Mouse (Mus musculus) limb, embryonic 12.5 days (tissue): ENCODE data around the gene Ccdc51. TPM values are rescaled to one million over a fixed set of nuclear protein-coding genes. Genes with fewer than 3 reads are reported as not detected.
A peak's percentile ranks its signal among the peaks of the same experiment; 100 is the strongest.

Source experiments
- ATAC-seq: fragments of 200-750 bp; cut with Nextera tagmentation; 2 replicates; pipeline ENCODE4 v1.8.0; 2017; ENCODE audit warnings: low read depth, moderate TSS enrichment; ENCODE audit not compliant: insufficient number of reproducible peaks, insufficient read depth, low FRiP score, low TSS enrichment
- H3K27ac ChIP-seq: fragments of 300-500 bp; sonication (generic); 2 replicates; pipeline ENCODE4 v1.5.1; 2016; ENCODE audit warnings: mild to moderate bottlenecking, moderate library complexity
- H3K27me3 ChIP-seq: fragments of 300-500 bp; sonication (generic); 2 replicates; pipeline ENCODE4 v1.6.1; 2016; ENCODE audit warnings: mild to moderate bottlenecking, moderate library complexity
- H3K36me3 ChIP-seq: fragments of 300-500 bp; sonication (generic); 2 replicates; pipeline ENCODE4 v1.6.1; 2016; ENCODE audit warnings: mild to moderate bottlenecking, moderate library complexity
- H3K4me1 ChIP-seq: fragments of 300-500 bp; sonication (generic); replicated peaks from 2 replicates; pipeline ENCODE4 v1.6.1; 2016
- H3K4me2 ChIP-seq: fragments of 300-500 bp; sonication (generic); 2 replicates; pipeline ENCODE4 v1.6.1; 2016; ENCODE audit warnings: mild to moderate bottlenecking, moderate library complexity
- H3K4me3 ChIP-seq: fragments of 300-500 bp; sonication (generic); replicated peaks from 2 replicates; pipeline ENCODE4 v1.5.1; 2016; ENCODE audit warnings: mild to moderate bottlenecking
- H3K9ac ChIP-seq: fragments of 300-500 bp; sonication (generic); replicated peaks from 2 replicates; pipeline ENCODE4 v1.6.1; 2016; ENCODE audit warnings: mild to moderate bottlenecking, moderate library complexity
- H3K9me3 ChIP-seq: fragments of 300-500 bp; sonication (generic); 2 replicates; pipeline ENCODE4 v1.6.1; 2016; ENCODE audit warnings: mild to moderate bottlenecking, moderate library complexity
- WGBS: fragments of 180-500 bp; shearing (Covaris S2); methylation state at CpG from one replicate; pipeline ENCODE4 v1.1.7; 2016; 5-methylcytosine and 5-hydroxymethylcytosine counted together
- polyA plus RNA-seq: library from polyadenylated mRNA; unstranded; fragments of >200 nt; fragmentation: Nextera tagmentation; extraction: Ambion mirVana; gene quantifications from 2 replicates; pipeline ENCODE4 v1.2.1, GENCODE M21; 2016

Ccdc51 gene
- polyA plus RNA-seq, 1 experiment from 2014 or later = 12.8 TPM

DNA sequence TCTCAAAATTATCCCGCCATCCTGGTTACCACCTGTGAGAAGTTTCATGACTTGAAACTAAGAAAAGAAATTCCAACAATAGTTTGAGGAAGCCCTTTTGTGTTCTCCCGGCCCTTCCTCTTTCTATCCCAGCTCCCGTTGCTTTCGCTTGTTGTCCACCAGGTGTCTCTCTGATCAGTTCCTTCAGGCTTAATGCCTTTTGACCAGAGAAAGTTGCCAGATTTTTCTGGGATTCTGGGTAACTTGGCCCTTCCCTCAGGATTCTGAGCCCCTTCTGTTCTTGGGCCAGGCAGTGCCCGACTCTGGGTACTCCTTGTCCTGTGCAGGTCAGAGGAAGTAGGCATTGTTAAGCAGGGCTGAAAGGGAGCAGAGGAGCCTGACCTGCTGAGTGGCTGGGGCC, 5.7 kb downstream of the Ccdc51 start:
- H3K27ac ChIP-seq = no peak overlapping the region
- no peaks in the 10 kb centered on the region for H3K27me3 ChIP-seq
- no peaks in the 10 kb centered on the region for H3K9me3 ChIP-seq
- peaks cover 15% of the 10 kb centered on the region for H3K4me1 ChIP-seq
- 22% methylated on average over 5 of the region's 5 CpGs for WGBS
- no peak for ATAC-seq
- H3K36me3 ChIP-seq = peaks cover 37% of the 10 kb centered on the region
- H3K9ac ChIP-seq = no peak overlapping the region
- H3K4me2 ChIP-seq = no peak overlapping the region
- no peak overlapping the region for H3K4me3 ChIP-seq

DNA sequence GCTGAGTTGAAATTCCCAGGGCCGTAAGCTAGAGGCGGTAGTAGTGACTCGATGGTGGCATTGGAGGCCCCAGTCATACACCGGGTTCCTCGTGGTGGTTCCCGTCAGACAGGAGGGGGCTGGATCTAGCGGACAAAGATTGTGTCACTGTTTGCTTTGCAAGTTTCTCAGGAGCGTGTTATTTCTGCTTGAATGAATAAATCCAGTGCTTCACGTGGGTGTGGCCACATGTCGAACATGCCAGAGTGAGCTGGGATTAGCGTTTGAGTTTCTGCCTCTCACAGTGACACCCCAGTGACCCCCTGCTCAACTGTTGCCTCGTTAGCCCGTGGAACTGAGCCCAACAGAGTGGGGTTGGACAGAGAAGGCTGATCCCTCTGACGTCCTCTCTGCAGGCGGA, 8.2 kb downstream of the Ccdc51 start:
- H3K4me2 ChIP-seq = no peak overlapping the region
- ATAC-seq = no peak
- H3K4me3 ChIP-seq = no peak overlapping the region
- H3K9ac ChIP-seq = no peak overlapping the region
- no peak overlapping the region for H3K27ac ChIP-seq
- peaks cover 20% of the 10 kb centered on the region for H3K4me1 ChIP-seq
- 82% methylated on average over 15 of the region's 15 CpGs for WGBS
- no peaks in the 10 kb centered on the region for H3K9me3 ChIP-seq
- peaks cover 37% of the 10 kb centered on the region for H3K36me3 ChIP-seq
- H3K27me3 ChIP-seq = no peaks in the 10 kb centered on the region

DNA sequence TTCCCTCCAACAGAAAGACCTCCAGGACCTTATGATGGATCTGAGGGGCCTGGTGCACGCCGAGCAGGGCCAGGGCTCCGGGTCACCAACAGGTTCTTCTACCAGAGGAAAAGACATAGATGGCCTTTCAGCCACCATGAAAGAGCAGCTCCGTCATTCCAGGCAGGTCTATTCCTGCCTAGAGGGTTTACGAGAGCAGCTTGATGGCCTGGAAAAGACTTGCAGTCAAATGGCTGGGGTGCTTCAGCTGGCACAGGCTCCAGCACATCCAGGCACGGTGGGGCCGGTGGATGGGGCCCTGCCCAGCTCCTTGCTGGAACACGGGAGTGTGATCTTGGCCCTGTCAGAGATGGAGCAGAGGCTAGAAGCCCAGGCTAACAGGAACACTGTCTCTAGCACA, 9.5 kb downstream of the Ccdc51 start:
- 81% methylated on average over 8 of the region's 8 CpGs for WGBS
- peaks cover 37% of the 10 kb centered on the region for H3K36me3 ChIP-seq
- H3K9ac ChIP-seq = no peak overlapping the region
- H3K4me3 ChIP-seq = no peak overlapping the region
- peaks cover 28% of the 10 kb centered on the region for H3K4me1 ChIP-seq
- H3K4me2 ChIP-seq = no peak overlapping the region
- H3K27ac ChIP-seq = no peak overlapping the region
- ATAC-seq = no peak
- no peaks in the 10 kb centered on the region for H3K9me3 ChIP-seq
- no peaks in the 10 kb centered on the region for H3K27me3 ChIP-seq

GRCm38 (mm10) chr9:109092799-109093198, 10.5 kb downstream of the Ccdc51 start:
- H3K36me3 ChIP-seq = peaks cover 37% of the 10 kb centered on the region
- H3K4me2 ChIP-seq = no peak overlapping the region
- no peaks in the 10 kb centered on the region for H3K27me3 ChIP-seq
- peaks cover 35% of the 10 kb centered on the region for H3K4me1 ChIP-seq
- ATAC-seq = no peak
- H3K9me3 ChIP-seq = no peaks in the 10 kb centered on the region
- H3K27ac ChIP-seq = no peak overlapping the region
- H3K4me3 ChIP-seq = no peak overlapping the region
- no peak overlapping the region for H3K9ac ChIP-seq
- 59% methylated on average over 6 of the region's 6 CpGs for WGBS

- no peaks in the 10 kb centered on the region for H3K27me3 ChIP-seq
- peaks cover 39% of the 10 kb centered on the region for H3K36me3 ChIP-seq
- peaks cover 42% of the 10 kb centered on the region for H3K4me1 ChIP-seq
- peak overlapping the region; percentile 97 for H3K9ac ChIP-seq
- no peaks in the 10 kb centered on the region for H3K9me3 ChIP-seq
- 12% methylated on average over 11 of the region's 11 CpGs for WGBS
- ATAC-seq = no peak
- H3K4me2 ChIP-seq = peak overlapping the region; percentile 93
- H3K27ac ChIP-seq = peak overlapping the region; percentile 100
- peak overlapping the region; percentile 77 for H3K4me3 ChIP-seq
Observed at GRCm38 (mm10) chr9:109093786-109094552, 11.7 kb downstream of the Ccdc51 start.

DNA sequence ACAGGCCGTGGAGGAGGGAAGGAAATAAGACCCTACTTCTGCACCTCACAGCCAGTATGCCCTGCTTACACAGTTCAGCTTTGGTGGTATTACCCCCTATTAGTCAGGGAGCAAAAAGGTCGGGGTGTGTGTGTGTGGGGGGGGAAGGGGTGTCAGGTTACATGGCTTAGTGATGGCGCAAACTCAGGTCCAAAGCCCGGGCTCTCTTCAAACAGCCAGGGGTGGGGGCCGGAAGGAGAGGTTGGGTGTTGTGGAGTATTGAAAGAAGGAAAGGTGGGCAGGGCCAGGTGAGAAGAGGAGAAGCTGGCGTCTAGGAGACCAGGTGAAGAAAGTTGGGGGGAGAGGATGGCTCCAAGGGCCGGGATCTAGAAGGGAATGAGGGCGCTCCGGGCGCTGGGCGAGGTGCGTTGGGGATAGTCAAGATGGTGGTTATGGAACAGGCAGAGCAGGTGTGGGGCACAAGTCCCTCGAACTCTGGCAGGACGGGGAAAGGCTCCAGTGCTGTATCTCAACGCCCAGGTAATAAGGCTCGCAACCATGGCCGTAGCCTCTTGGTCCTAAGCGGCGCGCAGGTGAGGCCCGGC, 12.4 kb downstream of the Ccdc51 start:
- peaks cover 39% of the 10 kb centered on the region for H3K36me3 ChIP-seq
- H3K27ac ChIP-seq = peak overlapping the region; percentile 100
- H3K4me2 ChIP-seq = peak overlapping the region; percentile 93
- H3K9ac ChIP-seq = peak overlapping the region; percentile 97
- H3K4me1 ChIP-seq = peaks cover 48% of the 10 kb centered on the region
- H3K9me3 ChIP-seq = no peaks in the 10 kb centered on the region
- H3K27me3 ChIP-seq = no peaks in the 10 kb centered on the region
- ATAC-seq = peak; percentile 49
- H3K4me3 ChIP-seq = peak overlapping the region; percentile 77
- 2% methylated on average over 21 of the region's 21 CpGs for WGBS

DNA sequence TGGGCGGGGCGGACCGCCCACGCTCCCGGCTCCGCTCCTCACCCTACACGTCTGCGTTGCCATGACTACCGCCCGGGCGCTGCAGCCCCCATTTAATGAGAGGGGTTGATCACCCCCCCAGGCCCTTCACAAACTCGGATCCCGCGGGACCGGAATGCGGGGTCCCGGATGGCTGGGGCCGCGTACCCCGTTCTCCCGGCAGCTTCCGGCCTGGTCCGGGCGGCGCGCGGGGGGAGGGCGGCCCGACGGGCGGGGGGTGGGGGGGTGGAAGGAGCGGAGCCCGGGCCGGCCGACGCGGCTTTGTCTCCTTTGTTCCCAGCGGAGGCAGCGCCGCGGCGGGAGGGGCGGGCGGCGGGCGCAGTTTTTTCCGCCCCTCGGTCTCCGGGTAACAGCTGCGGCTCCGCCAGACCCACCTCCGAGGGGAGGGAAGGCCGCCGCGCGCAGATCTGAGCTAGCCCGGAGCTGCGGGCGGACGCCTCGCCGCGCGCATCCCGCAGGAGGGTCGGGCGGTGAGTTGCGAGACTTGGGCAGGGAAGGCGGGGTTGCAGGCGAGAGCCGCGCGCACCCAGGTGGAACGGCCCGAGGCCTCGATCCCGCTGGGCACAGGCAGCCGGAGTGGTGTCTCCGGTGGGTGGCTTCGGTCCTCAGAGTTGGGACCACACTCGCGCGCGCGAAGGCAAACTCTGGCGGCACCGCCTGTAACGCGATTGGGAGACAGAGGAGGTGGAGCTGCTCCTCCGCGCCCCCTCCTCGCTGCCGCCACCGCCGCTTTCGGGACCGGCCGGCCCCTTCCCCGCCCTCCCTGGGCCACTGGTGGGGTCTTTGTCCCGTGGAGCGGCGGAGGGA, 13.1 kb downstream of the Ccdc51 start, which contains the start of gene Plxnb1:
Gene Plxnb1, plus strand, starts transcription at position 253 of the 846 bp plus-strand sequence.
- Histone ChIP-seq H3K36me3 (peaks cover 41% of the 10 kb centered on the region), H3K4me2 (peak within 1 kb of the TSS; percentile 93), H3K9ac (peak within 1 kb of the TSS; percentile 97), H3K9me3 (no peaks in the 10 kb centered on the region), H3K4me1 (peaks cover 50% of the 10 kb centered on the region), H3K4me3 (peak within 1 kb of the TSS; percentile 77), H3K27me3 (no peaks in the 10 kb centered on the region), H3K27ac (peak within 1 kb of the TSS; percentile 100)
- peak; percentile 40 for ATAC-seq
- WGBS = under 1% methylated on average over 84 of the region's 102 CpGs

DNA sequence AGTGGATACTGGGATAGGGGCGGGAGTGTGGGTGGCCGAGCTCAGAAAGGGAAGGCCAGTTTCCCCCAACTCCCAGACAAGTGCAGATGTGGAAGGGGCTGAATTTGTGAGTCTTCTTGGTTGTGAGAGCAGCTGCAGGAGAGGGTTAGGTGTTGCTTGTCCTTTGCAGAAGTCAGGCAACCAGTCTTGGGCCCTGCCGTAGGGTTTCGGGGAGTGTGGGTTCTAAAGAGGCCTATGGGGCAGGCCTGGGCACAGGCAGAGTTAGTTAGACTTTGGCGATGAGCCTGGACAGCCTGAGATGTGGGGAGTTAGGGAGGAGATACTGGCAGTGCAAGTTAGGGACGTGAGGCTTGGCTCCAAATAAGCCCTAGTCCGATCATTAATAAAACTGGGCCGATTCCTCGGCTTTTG, 14.0 kb downstream of the Ccdc51 start:
- H3K4me1 ChIP-seq = peaks cover 50% of the 10 kb centered on the region
- H3K36me3 ChIP-seq = peaks cover 41% of the 10 kb centered on the region
- peak overlapping the region; percentile 93 for H3K4me2 ChIP-seq
- H3K27me3 ChIP-seq = no peaks in the 10 kb centered on the region
- ATAC-seq = no peak
- peak overlapping the region; percentile 97 for H3K9ac ChIP-seq
- peak overlapping the region; percentile 100 for H3K27ac ChIP-seq
- no peaks in the 10 kb centered on the region for H3K9me3 ChIP-seq
- H3K4me3 ChIP-seq = peak overlapping the region; percentile 77
- 19% methylated on average over 9 of the region's 9 CpGs for WGBS

- peak overlapping the region; percentile 93 for H3K4me2 ChIP-seq
- 25% methylated on average over 6 of the region's 6 CpGs for WGBS
- H3K27me3 ChIP-seq = no peaks in the 10 kb centered on the region
- ATAC-seq = no peak
- peak overlapping the region; percentile 77 for H3K4me3 ChIP-seq
- peak overlapping the region; percentile 100 for H3K27ac ChIP-seq
- H3K4me1 ChIP-seq = peaks cover 50% of the 10 kb centered on the region
- peak overlapping the region; percentile 97 for H3K9ac ChIP-seq
- H3K9me3 ChIP-seq = no peaks in the 10 kb centered on the region
- H3K36me3 ChIP-seq = peaks cover 40% of the 10 kb centered on the region
Observed at GRCm38 (mm10) chr9:109096856-109097255, 14.6 kb downstream of the Ccdc51 start.

DNA sequence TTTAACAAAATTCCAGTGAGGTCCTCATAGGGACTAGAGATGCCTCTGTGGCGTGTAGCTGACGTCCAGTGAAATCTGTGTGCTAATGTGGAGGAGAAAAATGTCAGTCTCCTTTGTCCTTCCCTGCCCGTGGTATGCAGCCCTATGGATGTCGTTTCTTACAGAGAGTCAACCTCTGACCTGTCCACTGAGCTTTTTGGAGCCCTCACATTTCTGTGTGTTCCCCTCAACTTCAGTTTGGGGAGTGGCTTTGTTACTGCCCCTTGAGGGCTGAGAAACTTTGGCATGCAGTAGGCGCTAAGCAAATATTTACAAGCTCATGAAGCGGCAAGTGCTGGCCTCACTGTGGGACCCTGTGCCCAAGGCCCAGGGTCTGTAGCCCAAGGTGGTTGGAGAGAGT, 15.0 kb downstream of the Ccdc51 start:
- peak overlapping the region; percentile 93 for H3K4me2 ChIP-seq
- H3K9me3 ChIP-seq = no peaks in the 10 kb centered on the region
- peak overlapping the region; percentile 77 for H3K4me3 ChIP-seq
- H3K27ac ChIP-seq = peak overlapping the region; percentile 100
- H3K27me3 ChIP-seq = no peaks in the 10 kb centered on the region
- H3K36me3 ChIP-seq = peaks cover 41% of the 10 kb centered on the region
- H3K4me1 ChIP-seq = peaks cover 50% of the 10 kb centered on the region
- WGBS = 30% methylated on average over 6 of the region's 6 CpGs
- peak overlapping the region; percentile 97 for H3K9ac ChIP-seq
- ATAC-seq = no peak

DNA sequence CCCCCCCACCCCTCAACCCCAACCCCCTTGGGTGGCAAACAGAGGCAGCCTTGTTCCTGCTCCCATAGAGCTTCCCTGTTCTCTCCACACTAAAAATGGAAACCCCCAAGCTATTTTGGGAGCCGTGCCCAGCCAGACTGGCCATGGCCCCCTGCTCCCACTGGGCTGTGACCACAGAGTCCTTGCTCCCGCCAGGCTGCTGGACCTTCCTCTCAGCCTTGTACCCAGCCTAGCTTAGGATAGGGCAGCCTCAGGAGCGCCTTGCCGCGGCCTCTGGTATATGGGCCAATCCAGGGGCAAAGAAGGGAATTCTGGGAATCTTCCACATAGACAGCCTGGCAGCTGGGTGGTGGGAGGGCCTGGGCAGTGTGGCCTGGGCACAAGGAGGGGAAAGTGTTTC, 15.5 kb downstream of the Ccdc51 start:
- ATAC-seq = no peak
- no peaks in the 10 kb centered on the region for H3K9me3 ChIP-seq
- peak overlapping the region; percentile 93 for H3K4me2 ChIP-seq
- peak overlapping the region; percentile 77 for H3K4me3 ChIP-seq
- WGBS = 69% methylated on average over 5 of the region's 5 CpGs
- no peaks in the 10 kb centered on the region for H3K27me3 ChIP-seq
- H3K36me3 ChIP-seq = peaks cover 41% of the 10 kb centered on the region
- H3K9ac ChIP-seq = peak overlapping the region; percentile 97
- peaks cover 50% of the 10 kb centered on the region for H3K4me1 ChIP-seq
- peak overlapping the region; percentile 100 for H3K27ac ChIP-seq
